Mouse (Mus musculus): ENCODE measurements around the gene Baiap2l2. TPM values are rescaled to one million over a fixed set of nuclear protein-coding genes. Genes with fewer than 3 reads are reported as not detected.

Baiap2l2 gene
- polyA plus RNA-seq, 1 experiment from 2014 or later = 4.2 TPM

DNA sequence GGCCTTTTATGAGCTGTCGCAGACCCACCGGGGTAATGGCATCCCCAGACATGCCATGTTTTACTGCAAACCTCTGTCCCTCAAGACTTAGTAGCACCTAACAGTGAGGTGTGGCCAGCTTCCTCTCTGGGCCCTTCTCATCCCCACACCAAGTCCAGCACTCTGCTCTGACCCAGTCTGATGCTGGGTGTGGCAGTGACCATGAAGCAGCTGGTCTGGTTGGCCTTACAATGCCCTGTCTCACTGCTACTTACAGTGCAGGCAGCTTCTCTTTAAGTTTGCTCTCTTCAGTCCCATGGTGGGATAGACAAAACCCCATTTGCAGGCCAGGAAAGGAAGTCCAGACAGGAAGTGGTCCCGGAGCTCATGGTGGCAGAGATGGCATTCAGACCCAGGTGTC is 40.0 kb downstream of the Baiap2l2 start:
- Histone ChIP-seq H3K27me3 (ENCODE audit: control insufficient read depth, insufficient read depth, low read length) (no peaks in the 10 kb centered on the region), H3K9me3 (ENCODE audit: control insufficient read depth, low read length) (no peaks in the 10 kb centered on the region), H3K36me3 (ENCODE audit: control insufficient read depth, insufficient read depth, low read length) (peaks cover 4% of the 10 kb centered on the region; the same call in 1 of the 2 replicates), H3K9ac (ENCODE audit: low read length) (no peak overlapping the region), H3K4me1 (replicated peaks; ENCODE audit: control insufficient read depth, insufficient read depth, low read length) (no peaks in the 10 kb centered on the region; the same call in 1 of the 2 replicates), H3K4me2 (ENCODE audit: low read depth, low read length, severe bottlenecking) (no peak overlapping the region), H3K27ac (ENCODE audit: low read depth, low read length) (no peak overlapping the region), H3K4me3 (ENCODE audit: low read depth, low read length) (no peak overlapping the region)
- DNase-seq (ENCODE audit: low spot score) (no peak), ATAC-seq (replicated peaks; ENCODE audit: low FRiP score) (no peak)
- WGBS = 94% methylated on average over 3 of the region's 3 CpGs

DNA sequence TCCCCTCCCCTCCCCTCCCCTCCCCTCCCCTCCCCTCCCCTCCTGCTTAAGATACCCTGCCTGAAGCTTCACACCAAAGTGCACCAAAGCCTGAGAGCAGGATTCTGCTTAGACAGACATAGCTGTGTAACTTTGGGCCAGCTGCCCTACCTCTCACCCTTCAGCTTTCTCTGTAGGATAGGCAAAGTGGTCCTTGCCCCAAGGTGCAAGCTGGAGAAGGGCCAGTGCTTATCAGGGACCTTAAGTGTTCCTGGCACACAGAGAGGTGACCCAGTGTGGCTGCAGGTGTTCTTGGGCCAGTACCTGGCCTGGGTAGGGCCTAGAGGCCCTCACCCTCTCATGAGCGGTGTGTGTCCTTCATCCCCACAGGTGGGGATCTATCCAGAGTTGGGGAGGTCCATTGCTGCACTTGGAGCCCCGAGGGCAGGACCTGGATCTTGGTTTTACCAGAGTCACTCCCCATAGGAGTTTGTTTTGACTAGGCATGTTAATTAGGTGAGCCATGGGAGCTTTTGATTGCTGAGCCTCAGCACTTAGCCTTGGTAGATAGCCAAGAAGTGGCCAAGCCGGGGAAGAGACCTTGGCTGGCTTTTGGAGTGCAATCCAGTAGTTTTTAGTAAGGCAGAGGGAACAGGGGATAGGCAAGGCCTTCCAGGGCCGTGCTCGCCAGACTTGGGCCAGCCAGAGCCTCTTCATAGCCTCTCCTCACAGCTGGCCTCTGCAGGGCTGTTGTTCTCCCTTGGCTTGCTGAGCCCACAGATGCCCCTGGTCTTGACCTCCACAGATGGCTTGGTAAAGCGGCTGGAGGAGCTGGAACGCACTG is 41.1 kb downstream of the Baiap2l2 start:
- Histone ChIP-seq H3K4me3 (ENCODE audit: low read depth, low read length) (no peak overlapping the region), H3K4me1 (replicated peaks; ENCODE audit: control insufficient read depth, insufficient read depth, low read length) (no peaks in the 10 kb centered on the region; the same call in 1 of the 2 replicates), H3K9ac (ENCODE audit: low read length) (no peak overlapping the region), H3K27me3 (ENCODE audit: control insufficient read depth, insufficient read depth, low read length) (no peaks in the 10 kb centered on the region), H3K27ac (ENCODE audit: low read depth, low read length) (no peak overlapping the region), H3K9me3 (ENCODE audit: control insufficient read depth, low read length) (no peaks in the 10 kb centered on the region), H3K36me3 (ENCODE audit: control insufficient read depth, insufficient read depth, low read length) (peaks cover 4% of the 10 kb centered on the region; the same call in 1 of the 2 replicates), H3K4me2 (ENCODE audit: low read depth, low read length, severe bottlenecking) (no peak overlapping the region)
- WGBS = 78% methylated on average over 7 of the region's 7 CpGs
- ATAC-seq (replicated peaks; ENCODE audit: low FRiP score) (no peak), DNase-seq (ENCODE audit: low spot score) (no peak)

DNA sequence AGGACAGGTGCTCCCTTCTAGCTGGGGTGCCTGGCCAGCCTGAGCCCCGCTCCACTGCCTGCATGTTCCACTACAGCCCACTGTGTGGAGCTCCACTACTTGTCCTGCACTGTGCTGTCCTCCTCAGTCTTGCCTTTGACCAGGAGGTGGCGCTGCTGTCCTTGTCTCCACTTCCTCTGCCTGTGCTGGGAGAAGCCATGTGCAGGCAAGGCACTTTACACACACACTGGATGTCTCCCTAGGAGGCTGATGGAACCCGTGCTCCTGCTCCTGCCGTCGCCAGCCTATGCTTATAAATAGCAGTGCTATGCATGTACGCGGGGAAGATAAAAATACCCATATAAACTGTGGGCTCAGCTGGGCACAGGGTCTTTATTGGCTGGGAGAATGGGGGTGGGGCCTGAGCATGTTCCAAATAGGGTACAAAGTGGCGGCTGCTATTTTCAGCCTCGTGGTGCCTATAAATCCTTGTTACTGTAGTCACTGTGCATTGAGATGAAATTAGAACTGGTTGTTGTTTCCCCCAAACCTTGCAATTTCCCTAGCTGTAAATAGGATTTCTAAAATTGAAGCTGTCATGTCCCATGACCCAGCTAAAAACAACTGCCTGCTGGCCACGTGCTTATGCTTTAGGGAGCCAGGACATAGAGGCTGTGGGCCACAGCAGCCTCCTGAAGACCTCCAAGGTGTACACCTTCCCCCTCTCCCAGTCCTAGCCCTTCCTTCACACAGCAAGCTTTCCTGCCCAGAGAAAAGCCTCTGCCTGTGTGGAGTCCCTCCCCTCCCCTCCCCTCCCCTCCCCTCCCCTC is 41.9 kb downstream of the Baiap2l2 start:
- H3K9ac ChIP-seq (ENCODE audit: low read length) = no peak overlapping the region

DNA sequence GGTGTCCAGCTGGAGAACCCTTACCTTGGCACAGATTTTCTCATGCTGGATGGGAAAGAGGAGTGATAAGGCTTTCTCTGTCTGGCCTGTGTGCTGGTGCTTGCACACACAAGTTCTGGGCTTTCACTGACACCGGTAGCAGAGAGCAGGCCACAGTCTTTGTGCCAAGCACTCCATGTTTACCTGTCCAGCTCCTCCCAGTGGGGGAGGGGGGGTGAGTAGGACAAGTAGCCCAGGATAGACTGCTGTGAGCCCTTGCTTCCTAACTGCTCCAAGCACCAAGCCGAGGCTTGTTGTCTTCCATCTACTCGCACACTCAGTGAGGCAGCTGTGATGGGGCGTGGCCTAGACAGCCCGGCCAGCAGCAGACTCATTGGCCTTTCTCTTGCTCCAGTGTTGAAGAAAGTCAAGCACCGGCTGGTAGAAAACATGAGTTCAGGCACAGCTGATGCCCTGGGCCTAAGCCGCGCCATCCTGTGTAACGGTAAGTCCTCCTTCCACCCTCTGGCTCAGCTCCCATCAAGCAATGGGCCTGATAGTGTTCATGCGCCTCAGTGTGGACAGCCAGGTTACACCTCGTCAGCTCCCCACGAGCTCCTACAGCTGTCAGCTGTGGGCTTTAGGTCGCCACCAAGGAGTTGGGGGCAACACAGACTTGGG is 42.6 kb downstream of the Baiap2l2 start:
- H3K27ac ChIP-seq (ENCODE audit: low read depth, low read length) = no peak overlapping the region
- WGBS = 79% methylated on average over 13 of the region's 13 CpGs
- no peak overlapping the region for H3K9ac ChIP-seq (ENCODE audit: low read length)
- peak; percentile 54 for ATAC-seq (replicated peaks; ENCODE audit: low FRiP score)
- no peak for DNase-seq (ENCODE audit: low spot score)
- H3K36me3 ChIP-seq (ENCODE audit: control insufficient read depth, insufficient read depth, low read length) = peaks cover 4% of the 10 kb centered on the region; the same call in 1 of the 2 replicates
- no peaks in the 10 kb centered on the region for H3K27me3 ChIP-seq (ENCODE audit: control insufficient read depth, insufficient read depth, low read length)
- H3K4me2 ChIP-seq (ENCODE audit: low read depth, low read length, severe bottlenecking) = no peak overlapping the region
- no peaks in the 10 kb centered on the region for H3K9me3 ChIP-seq (ENCODE audit: control insufficient read depth, low read length)
- no peaks in the 10 kb centered on the region; the same call in 1 of the 2 replicates for H3K4me1 ChIP-seq (replicated peaks; ENCODE audit: control insufficient read depth, insufficient read depth, low read length)
- H3K4me3 ChIP-seq (ENCODE audit: low read depth, low read length) = no peak overlapping the region

More for the DNA sequence above, 41.9 kb downstream of the Baiap2l2 start:
- Histone ChIP-seq H3K4me2 (ENCODE audit: low read depth, low read length, severe bottlenecking) (no peak overlapping the region), H3K27me3 (ENCODE audit: control insufficient read depth, insufficient read depth, low read length) (no peaks in the 10 kb centered on the region), H3K9me3 (ENCODE audit: control insufficient read depth, low read length) (no peaks in the 10 kb centered on the region), H3K36me3 (ENCODE audit: control insufficient read depth, insufficient read depth, low read length) (peaks cover 4% of the 10 kb centered on the region; the same call in 1 of the 2 replicates), H3K4me1 (replicated peaks; ENCODE audit: control insufficient read depth, insufficient read depth, low read length) (no peaks in the 10 kb centered on the region; the same call in 1 of the 2 replicates), H3K27ac (ENCODE audit: low read depth, low read length) (no peak overlapping the region), H3K4me3 (ENCODE audit: low read depth, low read length) (no peak overlapping the region)
- peak; percentile 98 for DNase-seq (ENCODE audit: low spot score)
- 27% methylated on average over 10 of the region's 10 CpGs for WGBS
- peak; percentile 96 for ATAC-seq (replicated peaks; ENCODE audit: low FRiP score)

DNA sequence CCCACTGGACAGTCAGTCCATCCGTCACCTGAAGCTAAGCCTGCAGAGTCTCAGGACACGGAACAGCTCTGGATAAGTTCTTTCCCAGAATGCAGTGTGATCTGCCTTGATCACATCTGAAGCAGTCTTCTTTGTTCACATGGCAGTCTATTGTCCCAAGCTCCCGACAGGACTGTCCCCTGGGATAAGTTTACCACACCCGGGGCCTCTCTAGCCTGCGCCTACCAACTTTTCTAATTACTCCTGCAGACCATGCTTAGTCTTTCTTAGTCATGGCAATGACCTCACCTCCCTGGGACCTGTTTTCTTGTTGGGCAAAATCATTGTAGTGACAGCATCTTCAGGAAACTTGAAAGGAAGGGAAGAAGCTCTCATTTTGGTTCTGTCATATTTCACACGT is 47.3 kb downstream of the Baiap2l2 start:
- ATAC-seq (replicated peaks; ENCODE audit: low FRiP score) (no peak), DNase-seq (ENCODE audit: low spot score) (no peak)
- no peaks in the 10 kb centered on the region for H3K27me3 ChIP-seq (ENCODE audit: control insufficient read depth, insufficient read depth, low read length)
- H3K36me3 ChIP-seq (ENCODE audit: control insufficient read depth, insufficient read depth, low read length) = peaks cover 4% of the 10 kb centered on the region; the same call in 1 of the 2 replicates
- no peak overlapping the region for H3K27ac ChIP-seq (ENCODE audit: low read depth, low read length)
- no peak overlapping the region for H3K9ac ChIP-seq (ENCODE audit: low read length)
- 83% methylated on average over 6 of the region's 6 CpGs for WGBS
- no peak overlapping the region for H3K4me2 ChIP-seq (ENCODE audit: low read depth, low read length, severe bottlenecking)
- no peaks in the 10 kb centered on the region for H3K4me1 ChIP-seq (replicated peaks; ENCODE audit: control insufficient read depth, insufficient read depth, low read length)
- no peaks in the 10 kb centered on the region for H3K9me3 ChIP-seq (ENCODE audit: control insufficient read depth, low read length)
- no peak overlapping the region for H3K4me3 ChIP-seq (ENCODE audit: low read depth, low read length)

DNA sequence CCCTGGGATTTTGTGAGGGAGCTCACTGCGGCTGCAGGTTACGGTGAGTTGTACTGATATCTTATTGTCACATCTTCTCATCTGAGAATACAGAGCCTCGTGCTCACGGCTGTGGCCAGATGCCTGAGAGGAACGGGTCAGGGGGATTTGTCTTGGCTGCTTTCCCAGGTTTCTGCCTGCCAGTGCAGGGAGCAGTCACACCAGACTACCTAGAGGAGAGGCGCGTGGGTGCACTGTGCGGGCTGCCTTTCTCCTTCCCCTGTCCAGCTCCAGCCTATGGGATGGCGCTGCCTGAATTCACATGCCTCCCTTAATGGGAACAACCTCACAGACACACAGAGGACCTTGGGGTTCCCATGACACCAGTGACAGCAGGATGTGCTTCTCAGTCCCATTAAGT is 50.1 kb downstream of the Baiap2l2 start:
- WGBS = 96% methylated on average over 9 of the region's 9 CpGs
- H3K4me3 ChIP-seq (ENCODE audit: low read depth, low read length) = no peak overlapping the region
- H3K27ac ChIP-seq (ENCODE audit: low read depth, low read length) = no peak overlapping the region
- H3K9me3 ChIP-seq (ENCODE audit: control insufficient read depth, low read length) = no peaks in the 10 kb centered on the region
- H3K9ac ChIP-seq (ENCODE audit: low read length) = no peak overlapping the region
- DNase-seq (ENCODE audit: low spot score) = no peak
- H3K4me2 ChIP-seq (ENCODE audit: low read depth, low read length, severe bottlenecking) = no peak overlapping the region
- no peaks in the 10 kb centered on the region for H3K27me3 ChIP-seq (ENCODE audit: control insufficient read depth, insufficient read depth, low read length)
- no peak for ATAC-seq (replicated peaks; ENCODE audit: low FRiP score)
- no peaks in the 10 kb centered on the region; the same call in 1 of the 2 replicates for H3K36me3 ChIP-seq (ENCODE audit: control insufficient read depth, insufficient read depth, low read length)
- no peaks in the 10 kb centered on the region for H3K4me1 ChIP-seq (replicated peaks; ENCODE audit: control insufficient read depth, insufficient read depth, low read length)

DNA sequence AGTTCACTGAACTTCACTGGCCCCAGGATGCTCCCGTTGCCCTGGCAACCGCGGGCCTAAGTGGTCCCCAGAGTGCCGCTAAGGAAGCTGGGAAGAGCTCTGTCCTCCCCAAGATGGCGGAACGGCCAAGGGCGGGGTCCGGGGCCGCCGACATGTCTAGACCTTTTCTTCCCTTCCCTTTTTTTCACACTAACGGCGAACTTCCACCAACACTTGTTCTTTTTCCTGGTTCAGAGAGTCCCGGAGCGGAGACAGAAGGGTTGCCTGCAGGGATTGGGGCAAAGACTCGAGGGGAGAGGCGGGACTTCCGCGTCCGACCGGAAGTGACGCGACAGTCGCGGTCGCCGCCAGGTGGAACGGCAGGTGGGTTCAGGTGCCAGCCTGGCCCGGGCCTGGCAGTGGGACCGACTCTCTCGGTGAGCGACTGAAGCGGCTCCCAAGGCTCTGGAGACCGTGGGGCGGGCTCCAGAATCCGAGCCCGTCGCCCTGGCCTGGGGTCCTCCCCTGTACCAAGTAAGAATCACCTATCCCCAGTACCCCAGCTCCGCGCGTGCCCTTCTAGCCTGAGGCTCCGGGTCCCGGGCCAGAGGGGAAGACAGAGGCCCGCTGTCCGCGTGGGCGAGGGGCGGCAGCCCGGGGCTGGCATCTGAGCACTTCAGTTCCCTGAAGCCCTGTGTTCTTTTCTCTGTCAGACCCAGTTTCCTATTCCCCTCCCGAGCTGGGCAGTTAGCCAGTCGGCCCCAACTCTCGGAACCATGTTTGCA is 56.1 kb downstream of the Baiap2l2 start, which contains the start of the genes Pick1 and Gm49486:
Gene Pick1, plus strand, starts transcription at position 116 of the 764 bp plus-strand sequence.
Gene Gm49486, plus strand, starts transcription at position 334 of the 764 bp plus-strand sequence.
- H3K27me3 ChIP-seq (ENCODE audit: control insufficient read depth, insufficient read depth, low read length) = no peaks in the 10 kb centered on the region
- ATAC-seq (replicated peaks; ENCODE audit: low FRiP score) (peak; percentile 83), DNase-seq (ENCODE audit: low spot score) (peak; percentile 92)
- H3K36me3 ChIP-seq (ENCODE audit: control insufficient read depth, insufficient read depth, low read length) = no peaks in the 10 kb centered on the region
- WGBS = under 1% methylated on average over 51 of the region's 51 CpGs
- peak within 1 kb of the TSS; percentile 82 for H3K4me3 ChIP-seq (ENCODE audit: low read depth, low read length)
- peak within 1 kb of the TSS; percentile 89 for H3K27ac ChIP-seq (ENCODE audit: low read depth, low read length)
- peak within 1 kb of the TSS; percentile 86 for H3K9ac ChIP-seq (ENCODE audit: low read length)
- no peaks in the 10 kb centered on the region for H3K9me3 ChIP-seq (ENCODE audit: control insufficient read depth, low read length)
- H3K4me2 ChIP-seq (ENCODE audit: low read depth, low read length, severe bottlenecking) = peak within 1 kb of the TSS; percentile 98
- peaks cover 3% of the 10 kb centered on the region; the same call in 1 of the 2 replicates for H3K4me1 ChIP-seq (replicated peaks; ENCODE audit: control insufficient read depth, insufficient read depth, low read length)
